Mouse (Mus musculus): ENCODE measurements at regions not wholly inside any gene's neighbourhood (a gene's known extent, or its start where the extent isn't known, plus 50 kb on each side); places are given as distances from the start of the nearest gene placed in this dataset.

DNA sequence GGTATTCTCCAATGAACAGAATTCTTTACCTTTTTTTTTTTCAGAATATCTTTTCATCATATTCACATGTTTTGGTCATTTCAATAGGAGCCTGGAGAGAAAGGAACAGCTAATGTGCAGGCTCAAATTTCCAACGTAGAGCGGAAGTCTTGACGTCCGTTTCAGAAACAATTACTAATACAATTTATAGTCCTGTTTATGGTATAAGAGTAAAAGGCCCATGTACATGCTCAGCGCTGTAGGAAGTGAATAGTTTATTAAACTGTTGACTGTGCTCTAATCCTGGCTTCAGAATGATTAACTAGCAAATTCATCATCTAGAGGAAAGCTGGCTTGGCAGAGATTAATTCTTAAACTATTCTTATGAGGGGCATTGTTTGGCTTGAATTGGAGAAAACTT, 142.1 kb downstream of the Pik3r1 start:
- no peak for DNase-seq

GRCm38 (mm10) chr13:101624179-101624581, 143.8 kb downstream of the Pik3r1 start:
- DNase-seq: no peak

- DNase-seq: no peak
Measured at GRCm38 (mm10) chr13:101622649-101623048, 145.4 kb downstream of the Pik3r1 start.

DNA sequence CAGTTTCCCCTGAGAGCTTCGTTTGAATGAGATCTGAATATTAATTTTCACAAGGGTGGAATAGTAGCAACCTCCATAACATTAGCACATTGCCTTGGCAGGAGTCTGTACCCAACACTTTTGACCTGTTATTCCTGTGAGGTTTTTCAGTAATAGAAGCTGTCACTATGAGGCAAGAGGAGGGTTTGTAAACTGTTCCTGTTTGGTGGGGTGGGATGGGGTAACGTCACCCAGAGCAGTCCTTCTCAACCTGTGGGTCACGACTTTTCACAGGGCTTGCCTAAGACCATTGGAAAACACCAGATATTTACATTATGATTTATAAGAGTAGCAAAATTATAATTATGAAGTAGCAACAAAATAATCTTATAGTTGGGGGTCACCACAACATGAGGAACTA, 147.4 kb downstream of the Pik3r1 start:
- DNase-seq: no peak

- no peak for DNase-seq
Measured at GRCm38 (mm10) chr13:101619154-101619553, 148.9 kb downstream of the Pik3r1 start.

DNA sequence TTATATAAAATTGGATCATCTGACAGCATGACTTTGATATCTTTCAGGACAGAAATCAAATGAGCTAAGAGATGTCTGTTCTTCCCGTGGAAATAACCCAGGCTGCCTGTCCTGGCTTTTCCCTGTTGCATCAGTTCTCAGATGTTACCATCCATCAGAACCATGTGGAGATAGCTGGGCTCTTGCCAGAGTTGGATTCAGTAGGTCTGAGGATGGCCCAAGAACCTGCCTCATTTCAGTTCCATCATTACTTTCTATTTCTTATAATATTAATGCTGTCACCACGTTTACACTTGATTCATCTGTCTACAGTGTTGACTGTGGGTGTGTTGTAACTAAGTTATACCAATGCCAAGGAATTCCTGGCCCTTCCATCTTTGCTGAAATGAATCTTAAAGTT, 155.2 kb downstream of the Pik3r1 start:
- no peak for DNase-seq

GRCm38 (mm10) chr13:101611725-101612124, 156.3 kb downstream of the Pik3r1 start:
- no peak for DNase-seq

DNA sequence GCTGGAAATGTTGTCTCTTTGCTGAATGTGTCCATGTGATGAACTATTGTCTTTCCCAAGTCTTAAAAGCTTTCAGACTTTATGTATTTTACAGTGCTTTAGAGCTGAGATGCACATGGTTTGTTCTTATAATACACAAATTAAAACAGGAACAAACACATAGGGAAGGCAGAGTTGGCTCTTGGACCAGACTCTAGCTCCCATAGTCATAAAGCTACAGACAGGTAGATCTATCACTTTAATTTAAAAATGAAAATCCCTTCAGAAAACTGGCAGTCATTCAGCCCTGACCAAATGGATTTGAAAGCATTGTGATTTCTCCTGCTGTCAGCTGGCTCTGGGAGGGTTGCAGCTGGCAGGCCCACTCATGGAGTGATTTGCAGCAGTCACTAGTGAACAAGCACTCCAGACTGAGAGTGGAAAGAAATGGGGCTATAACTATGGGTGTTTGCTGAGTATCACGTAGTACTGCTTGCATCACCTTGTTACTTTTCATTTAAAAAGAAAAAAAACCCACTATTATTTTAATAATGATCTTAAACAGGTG, 161.8 kb downstream of the Pik3r1 start:
- no peak for DNase-seq

DNA sequence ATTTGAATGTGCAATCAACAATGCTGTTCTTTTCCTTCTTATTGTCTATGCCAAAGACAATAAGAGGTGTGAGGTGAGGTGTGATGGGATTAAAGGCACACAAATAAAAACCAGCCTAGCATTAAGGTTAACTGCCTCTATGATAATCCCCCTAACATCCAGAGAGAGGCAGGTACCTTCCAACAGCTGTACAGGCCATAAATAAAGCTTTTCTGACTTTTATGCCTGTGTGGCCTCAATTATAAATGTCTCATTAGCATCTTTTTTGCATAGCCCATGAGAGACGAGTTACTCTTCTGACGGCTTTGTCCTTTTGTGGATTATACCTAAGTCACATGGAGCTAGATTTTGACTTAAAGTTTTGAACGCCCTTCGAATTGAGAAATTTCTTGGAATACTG, 162.3 kb downstream of the Pik3r1 start:
- DNase-seq: no peak

- DNase-seq: no peak
Measured at GRCm38 (mm10) chr13:101605051-101605450, 163.0 kb downstream of the Pik3r1 start.

DNA sequence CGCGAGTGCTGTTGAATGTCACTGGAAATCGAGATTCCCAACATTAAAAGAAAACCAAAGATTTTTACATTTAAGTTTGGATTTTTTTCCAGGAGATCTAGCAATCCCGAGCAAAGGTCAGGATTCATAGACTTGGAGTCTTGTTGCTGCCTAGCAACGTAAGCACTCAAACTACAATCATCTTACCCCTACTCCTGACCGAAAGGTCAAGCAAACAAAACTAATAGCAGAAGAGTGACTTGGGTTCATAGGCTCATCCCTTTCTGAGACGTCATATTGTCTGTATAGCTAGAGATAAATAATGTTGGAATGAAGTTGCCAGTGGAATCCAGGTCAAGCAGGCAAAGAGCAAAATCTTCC, 169.9 kb downstream of the Pik3r1 start:
- no peak for DNase-seq

GRCm38 (mm10) chr13:101597243-101598125, 170.5 kb downstream of the Pik3r1 start:
- peak; percentile 14 for DNase-seq

DNA sequence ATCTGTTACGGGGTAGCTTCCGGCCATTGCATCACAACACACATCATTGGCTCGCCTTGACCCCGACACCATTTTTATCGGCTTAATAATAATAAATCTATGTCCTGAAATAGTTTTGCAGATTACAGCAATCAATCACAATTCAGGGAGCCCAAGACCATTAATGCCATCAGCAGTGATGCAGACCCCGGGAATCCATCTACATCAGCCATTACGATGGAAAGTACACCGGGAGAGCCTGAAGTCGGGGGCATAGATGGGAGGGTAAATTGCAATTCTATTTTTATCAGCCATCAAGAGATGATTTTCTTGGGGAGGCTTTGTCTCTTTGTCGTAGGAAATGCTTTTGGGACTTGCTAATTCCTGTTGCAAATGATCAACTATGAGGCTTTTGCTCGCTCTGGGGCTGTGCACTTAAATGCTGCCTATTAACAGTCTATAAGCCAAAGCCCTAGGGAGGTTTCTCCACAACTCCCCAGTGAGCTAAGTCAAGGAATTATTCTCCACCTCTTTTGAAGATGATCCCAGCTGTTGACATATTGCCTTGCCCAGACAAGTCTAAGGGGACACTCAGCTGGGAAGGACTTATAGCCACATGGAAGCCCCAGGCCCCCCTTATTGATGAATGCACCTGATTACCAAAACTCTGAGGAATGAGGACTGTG, 173.4 kb downstream of the Pik3r1 start:
- no peak for DNase-seq

DNA sequence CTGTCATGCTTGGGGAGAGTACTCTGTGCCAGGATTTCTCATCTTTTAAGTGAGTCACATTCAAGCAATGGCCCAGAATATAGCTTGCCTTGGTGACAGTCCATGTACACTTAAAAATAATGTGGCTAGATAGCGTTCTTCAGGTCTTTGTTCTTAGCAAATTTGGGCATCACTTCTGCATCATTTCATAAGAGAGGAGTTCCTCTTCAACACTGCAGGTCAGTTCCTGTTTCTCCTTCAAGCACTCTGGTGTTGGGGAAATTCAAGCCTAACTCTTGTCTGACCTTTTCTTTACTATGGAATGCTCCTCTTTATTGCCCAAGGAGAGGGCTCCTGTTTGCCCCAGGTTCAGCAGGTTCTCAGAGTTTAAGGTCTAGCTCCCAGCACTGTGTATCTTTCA, 175.7 kb downstream of the Pik3r1 start:
- no peak for DNase-seq

DNA sequence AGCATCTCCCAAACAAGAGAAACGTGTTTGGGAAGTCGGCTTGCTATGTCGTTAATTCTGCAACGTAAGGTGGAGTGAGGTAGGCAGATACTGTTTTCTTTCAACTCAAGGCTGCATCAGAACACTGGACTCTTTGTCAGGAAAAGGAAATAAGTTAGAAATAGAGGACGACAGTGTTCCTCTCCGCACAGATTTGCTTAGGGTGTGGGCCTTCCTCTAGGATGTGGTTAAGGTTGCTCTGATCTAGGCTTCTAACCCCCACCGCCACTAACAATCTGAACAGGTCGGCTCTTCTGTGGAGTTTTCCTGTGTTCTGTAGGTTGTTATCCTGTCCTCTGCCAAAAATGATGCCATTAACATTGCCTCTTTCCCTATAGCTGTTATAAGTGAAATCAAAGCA, 179.1 kb downstream of the Pik3r1 start:
- DNase-seq: no peak

GRCm38 (mm10) chr13:101586787-101587186, 181.2 kb downstream of the Pik3r1 start:
- no peak for DNase-seq

- DNase-seq: no peak
Measured at GRCm38 (mm10) chr13:101576481-101576880, 191.5 kb downstream of the Pik3r1 start.

- peak; percentile 12 for DNase-seq
Measured at GRCm38 (mm10) chr13:101572809-101573590, 195.0 kb downstream of the Pik3r1 start.

GRCm38 (mm10) chr13:101572246-101572645, 195.8 kb downstream of the Pik3r1 start:
- DNase-seq: peak; percentile 80

DNA sequence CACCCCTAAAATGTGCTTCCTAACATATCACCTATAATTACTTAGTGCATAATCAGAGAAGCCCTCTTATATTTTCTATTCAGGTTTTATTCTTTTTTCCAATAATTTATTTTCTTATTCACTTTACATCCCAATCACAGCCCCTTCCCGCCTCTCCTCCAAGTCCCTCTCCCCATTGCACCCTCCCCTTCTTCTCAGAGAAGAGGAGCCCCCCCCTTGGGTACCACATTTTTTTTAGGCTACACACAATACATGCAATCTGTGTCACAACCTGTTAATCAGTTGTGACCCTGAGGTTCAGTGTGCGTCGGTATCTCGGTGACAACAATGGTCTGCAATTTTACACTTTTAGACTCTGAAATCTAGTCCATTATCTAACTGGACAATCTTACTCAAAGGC, 198.0 kb downstream of the Pik3r1 start:
- DNase-seq: no peak

DNA sequence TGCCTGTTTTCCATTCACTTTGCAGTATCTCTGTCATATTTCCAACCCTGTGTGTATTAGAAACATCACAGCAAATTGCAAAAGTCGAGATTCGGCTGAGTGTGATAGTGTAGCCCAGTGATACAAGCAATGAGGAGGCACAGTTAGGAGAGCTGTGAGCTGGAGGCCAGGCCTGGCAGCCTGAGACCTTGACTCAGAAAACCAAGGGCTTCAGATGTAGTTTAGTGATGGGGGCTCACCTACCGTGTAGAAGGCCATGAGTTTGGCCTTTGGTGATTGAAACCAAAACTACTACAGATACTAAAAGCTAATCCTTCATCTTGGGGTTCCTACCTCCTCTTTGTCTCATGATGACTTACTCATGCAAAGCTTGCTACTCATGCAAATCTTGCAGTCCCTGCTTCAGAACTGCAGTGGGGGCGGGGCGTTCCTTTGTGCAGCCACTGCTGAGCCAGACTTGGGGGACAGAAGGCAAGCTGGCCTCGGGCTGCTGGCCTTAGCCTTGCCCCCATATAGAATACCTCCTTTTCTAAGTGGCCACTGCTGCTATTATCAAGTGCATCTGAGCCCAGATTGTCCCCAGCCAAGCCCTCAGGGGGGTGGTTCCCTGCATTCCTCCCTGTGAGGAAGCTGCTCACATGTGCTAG, 198.9 kb downstream of the Pik3r1 start:
- peak; percentile 10 for DNase-seq

- no peak for DNase-seq
Measured at GRCm38 (mm10) chr13:101565323-101565722, 202.7 kb downstream of the Pik3r1 start.

All from adrenal gland, postnatal 14 days (tissue).